Mouse (Mus musculus) right cerebral cortex, postnatal 14 days (tissue): ENCODE data around the gene Ubqln4.
A peak's percentile ranks its signal among the peaks of the same experiment; 100 is the strongest.

Experiments used
- DNase-seq: peaks from one replicate; pipeline ENCODE4 v3.0.0; 2022

Gene Ubqln4

GRCm38 (mm10) chr3:88526157-88527131, 27.1 kb upstream of the Ubqln4 start:
- peak; percentile 85 for DNase-seq

- no peak for DNase-seq
Observed at GRCm38 (mm10) chr3:88527565-88527964, 26.0 kb upstream of the Ubqln4 start.

DNA sequence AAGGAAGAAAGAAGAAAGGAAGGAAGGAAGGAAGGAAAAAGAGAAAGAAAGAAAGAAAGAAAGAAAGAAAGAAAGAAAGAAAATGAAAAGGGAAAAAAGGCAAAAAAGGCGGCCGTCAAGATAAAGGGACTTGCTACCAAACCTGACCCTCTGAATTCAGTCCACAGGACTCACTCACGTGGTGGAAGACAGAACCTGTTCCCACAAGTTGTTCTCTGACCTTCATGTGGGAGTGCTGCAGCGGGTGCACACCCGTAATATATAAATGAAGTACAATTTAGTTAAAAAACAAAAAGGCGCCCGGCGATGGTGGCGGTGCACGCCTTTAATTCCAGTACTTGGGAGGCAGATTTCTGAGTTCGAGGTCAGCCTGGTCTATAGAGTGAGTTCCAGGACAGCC, 24.9 kb upstream of the Ubqln4 start:
- no peak for DNase-seq

DNA sequence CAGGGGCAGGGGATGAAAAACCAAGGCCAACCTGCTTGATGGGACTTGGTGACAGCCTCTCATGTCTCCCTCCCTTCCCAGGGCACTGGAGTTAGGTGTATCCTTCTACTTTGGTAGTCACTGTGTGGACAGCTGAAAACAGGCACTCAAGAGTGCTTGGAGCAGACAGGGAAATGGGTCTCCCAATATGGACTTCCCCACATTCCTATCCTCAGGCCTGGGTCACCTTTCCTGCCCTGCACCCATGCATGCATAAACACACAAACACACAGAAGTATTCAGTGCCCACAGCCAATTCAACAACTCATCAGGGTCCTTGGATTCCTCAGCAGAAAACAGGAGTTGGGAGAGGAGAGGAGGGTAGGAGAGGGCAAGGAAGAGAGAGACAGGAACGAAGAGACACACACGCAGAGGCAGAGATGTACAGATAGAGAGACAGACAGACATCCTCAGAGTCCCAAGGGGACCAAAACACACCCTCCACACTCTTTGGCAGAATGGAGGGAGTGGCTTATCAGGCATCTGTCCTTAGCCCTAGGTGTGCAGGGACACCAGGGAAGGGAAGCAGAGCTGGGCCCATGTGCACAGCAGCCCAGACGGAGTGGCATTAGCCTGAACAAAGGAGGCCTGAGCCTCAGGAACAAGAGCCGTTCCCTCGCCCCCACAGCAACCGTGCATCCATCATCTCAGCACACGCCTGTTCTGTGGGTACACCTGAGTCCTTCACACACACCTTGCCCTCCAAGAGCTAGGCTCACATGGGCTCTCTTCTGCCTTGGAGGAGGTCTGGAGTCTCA, 24.2 kb upstream of the Ubqln4 start:
- DNase-seq = no peak

GRCm38 (mm10) chr3:88530082-88530864, 23.3 kb upstream of the Ubqln4 start:
- DNase-seq = no peak

GRCm38 (mm10) chr3:88531348-88532298, 21.9 kb upstream of the Ubqln4 start:
- DNase-seq = peak; percentile 86

DNA sequence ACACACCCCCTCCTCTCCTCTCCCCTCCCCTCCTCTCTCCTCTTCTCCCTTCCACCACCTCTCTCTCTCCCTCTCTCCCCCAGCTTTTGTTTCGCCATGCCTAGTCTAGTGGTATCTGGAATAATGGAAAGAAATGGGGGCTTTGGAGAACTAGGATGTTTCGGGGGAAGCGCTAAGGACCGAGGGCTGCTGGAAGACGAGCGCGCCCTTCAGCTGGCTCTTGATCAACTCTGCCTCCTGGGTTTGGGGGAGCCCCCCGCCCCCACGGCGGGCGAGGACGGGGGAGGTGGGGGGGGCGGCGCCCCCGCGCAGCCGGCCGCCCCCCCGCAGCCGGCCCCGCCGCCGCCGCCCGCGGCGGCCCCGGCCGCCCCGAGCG, 21.3 kb upstream of the Ubqln4 start, which contains the start of gene Mex3a:
Gene Mex3a, plus strand, starts transcription at position 97 of the 376 bp plus-strand sequence.
- no peak for DNase-seq

DNA sequence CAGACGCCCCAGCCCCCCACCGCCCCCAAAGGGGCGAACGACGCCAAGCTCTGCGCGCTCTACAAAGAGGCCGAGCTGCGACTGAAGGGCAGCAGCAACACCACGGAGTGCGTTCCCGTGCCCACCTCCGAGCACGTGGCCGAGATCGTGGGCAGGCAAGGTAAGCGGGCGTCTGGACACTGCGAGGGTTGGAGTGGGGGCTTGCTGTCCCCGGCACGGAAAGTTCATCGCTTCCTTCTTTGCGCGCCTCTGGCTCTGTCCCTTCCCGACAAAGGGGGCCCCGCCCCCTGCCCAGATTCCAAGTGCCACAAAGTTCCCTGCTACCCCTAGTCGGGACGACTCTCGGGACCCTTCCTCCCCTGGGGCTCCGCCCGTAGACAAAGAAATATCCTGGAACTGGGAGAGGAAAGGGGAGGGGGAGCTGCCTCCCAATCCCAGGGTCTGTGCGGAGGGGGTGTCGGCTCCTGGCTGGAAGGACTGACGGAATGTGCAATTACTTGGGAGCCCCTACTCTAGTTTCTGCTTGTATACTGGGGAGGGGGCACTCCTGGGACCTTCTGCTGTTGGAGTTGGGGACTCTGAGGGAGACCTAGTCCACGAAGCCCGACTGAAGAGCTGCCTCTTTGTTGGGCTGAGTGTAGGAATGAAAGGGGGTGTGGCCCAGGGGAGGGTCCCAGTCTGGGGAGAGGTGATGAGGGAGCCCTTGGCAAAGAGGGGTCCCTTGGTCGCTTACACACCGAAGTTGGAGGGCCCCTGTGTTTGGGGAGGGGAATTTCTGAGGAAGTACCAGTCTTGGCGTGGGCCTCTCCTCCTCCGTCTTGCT, 20.7 kb upstream of the Ubqln4 start:
- no peak for DNase-seq

DNA sequence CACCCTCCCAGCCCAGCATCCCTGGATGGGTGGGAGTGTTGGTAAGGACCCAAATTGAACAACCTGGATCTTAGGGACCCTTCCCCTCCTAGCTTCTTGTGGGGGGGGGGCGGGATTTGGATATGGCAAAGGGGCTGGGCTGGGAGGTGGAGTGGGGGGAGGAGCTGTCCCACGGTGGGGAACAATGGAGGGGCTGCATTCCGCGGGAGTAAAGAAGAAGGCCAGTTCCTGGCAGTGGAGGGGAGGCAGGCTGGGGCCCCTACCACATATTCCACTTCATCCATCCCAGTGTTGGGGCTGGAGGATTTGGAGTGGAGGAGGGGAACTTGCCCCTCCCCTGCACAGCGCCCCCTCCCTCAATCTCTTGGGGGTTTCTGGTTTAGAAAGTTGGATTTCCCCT, 19.9 kb upstream of the Ubqln4 start:
- DNase-seq = no peak

GRCm38 (mm10) chr3:88535005-88535404, 18.6 kb upstream of the Ubqln4 start:
- DNase-seq = no peak

DNA sequence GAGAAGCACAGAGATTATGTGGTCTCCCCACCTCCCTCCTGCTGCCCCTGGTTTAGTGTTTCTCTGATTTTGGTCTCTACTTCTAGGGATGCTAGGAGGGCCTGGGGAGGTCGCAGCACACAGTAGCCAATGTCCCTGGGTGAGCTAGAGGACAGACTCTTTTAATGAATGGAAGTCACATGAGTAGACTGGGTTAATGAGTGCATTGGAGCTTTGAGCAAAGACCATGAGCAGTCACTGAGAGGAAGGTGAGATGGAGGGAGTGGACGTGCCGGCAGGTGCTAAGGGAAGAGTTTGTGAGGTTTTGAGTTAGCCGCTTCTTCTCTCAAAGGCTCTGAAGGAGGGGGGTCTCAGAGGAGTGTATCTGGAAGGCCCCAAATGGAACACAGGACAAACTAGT, 18.0 kb upstream of the Ubqln4 start:
- DNase-seq = no peak

DNA sequence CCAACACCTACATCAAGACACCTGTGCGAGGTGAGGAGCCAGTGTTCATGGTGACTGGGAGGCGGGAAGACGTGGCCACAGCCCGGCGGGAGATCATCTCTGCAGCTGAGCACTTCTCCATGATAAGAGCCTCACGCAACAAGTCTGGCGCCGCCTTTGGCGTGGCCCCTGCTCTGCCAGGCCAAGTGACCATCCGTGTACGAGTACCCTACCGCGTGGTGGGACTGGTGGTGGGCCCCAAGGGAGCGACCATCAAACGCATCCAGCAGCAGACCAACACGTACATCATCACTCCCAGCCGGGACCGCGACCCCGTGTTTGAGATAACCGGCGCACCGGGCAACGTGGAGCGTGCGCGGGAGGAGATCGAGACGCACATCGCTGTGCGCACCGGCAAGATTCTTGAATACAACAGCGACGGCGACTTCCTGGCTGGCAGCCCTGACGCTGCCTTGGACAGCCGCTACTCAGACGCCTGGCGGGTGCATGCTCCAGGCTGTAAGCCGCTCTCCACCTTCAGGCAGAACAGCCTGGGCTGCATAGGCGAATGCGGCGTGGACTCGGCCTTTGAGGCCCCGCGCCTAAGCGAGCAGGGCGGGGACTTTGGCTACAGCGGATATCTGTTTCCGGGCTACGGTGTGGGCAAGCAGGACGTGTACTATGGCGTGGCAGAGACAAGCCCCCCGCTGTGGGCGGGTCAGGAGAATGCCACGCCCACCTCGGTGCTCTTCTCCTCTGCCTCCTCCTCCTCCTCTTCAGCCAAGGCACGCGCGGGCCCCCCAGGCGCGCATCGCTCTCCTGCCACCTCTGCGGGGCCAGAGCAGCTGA, 17.2 kb upstream of the Ubqln4 start:
- peak; percentile 69 for DNase-seq

DNA sequence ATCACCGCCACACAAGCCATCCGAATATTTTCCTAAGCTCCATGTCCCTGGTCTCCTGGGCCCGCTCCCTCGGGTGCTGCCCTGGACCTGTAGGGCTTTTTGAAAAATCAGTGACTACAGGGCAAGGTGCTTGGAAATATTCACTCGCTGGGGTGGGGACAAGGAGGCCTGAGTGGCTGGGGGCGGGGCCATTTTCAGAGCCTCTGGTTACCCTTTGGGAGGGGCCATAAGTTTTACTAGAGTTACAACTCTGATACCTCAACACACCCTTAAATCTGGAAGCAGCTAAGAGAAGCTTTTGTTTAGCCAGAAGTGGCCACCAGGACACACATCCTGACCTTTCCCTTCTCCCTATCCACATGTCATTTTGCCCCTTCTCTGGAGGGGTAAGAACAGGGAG, 16.4 kb upstream of the Ubqln4 start:
- no peak for DNase-seq

DNA sequence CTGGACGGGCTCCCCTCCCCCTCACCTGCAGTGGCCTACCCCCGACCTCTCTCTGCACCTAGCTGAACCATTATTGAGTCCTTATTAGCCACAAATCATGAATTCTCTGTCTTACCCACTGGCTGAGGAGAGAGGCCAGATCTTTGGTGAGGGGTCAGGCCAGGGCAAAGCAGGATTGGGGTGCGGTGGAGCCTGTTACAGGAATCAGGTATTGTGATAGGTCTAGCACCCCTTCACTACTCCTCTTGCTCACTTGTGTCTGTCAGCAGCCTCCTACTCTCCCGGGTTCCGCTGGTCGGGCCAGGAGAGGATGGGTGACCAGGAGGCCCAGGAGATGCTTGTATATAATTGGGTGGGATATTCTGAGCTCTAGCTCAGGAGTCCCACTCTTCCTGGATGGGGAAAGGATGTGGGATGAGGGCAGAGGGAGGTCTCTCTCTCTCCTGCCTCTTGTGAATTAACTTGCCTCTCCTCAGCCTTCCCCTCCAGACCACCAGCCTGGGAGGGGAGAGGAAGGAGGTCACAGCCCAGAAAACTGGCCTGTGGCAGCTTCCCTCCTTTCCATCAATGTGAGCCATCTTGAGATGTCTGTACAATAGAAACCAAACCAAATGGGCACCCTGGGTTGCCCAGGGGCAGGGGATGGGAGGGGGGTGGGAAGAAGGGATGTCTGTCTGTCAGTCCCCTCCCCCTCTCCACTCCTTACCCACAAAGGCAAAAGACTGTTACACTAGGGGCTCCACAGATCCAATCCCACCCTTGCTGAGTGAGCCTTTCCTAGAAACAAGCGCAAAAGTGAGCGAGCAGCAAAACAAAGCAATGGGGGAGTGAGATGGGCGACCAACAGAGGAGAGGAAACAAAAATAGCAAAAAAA, 15.1 kb upstream of the Ubqln4 start:
- DNase-seq = no peak

DNA sequence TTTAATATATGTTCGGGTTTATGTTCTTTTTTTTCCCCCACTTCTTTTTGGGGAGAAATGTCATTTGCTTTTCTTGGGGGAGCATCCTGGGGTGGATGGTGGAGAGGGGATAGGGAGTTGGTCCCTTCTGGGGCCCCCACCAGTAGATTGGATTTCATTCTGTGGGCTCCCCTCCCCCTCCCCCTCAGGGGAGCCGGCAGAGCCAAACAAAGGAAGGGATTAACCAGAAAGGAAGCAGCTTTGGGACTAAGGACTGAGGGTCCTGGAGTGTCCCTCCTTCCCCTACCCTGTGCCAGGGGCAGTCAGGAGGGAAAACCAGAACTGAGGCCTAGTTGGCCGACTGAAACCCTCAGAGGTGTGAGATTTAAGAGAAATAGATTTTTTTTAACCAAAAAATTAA, 14.2 kb upstream of the Ubqln4 start:
- DNase-seq = no peak

DNA sequence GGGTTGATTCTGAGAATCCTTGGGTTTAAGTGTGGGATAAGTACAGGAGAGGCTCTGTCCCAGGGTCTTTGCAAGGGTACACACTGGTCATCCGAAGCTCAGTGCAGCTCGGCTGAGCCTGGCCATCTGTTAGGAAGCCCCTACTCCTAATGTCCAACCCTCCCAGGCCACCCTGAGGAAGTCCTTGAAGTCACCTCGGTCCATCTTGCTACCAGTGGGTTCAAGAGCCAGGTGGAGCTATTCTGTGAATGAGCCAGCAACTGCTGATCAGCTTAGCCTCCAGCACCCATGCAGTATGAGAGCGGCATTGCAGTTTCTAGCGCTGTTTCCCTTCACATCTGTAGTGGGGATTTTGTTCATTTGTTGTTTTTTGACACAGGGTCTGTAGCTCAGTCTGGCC, 13.5 kb upstream of the Ubqln4 start:
- DNase-seq = no peak

GRCm38 (mm10) chr3:88541622-88542401, 11.7 kb upstream of the Ubqln4 start:
- no peak for DNase-seq

DNA sequence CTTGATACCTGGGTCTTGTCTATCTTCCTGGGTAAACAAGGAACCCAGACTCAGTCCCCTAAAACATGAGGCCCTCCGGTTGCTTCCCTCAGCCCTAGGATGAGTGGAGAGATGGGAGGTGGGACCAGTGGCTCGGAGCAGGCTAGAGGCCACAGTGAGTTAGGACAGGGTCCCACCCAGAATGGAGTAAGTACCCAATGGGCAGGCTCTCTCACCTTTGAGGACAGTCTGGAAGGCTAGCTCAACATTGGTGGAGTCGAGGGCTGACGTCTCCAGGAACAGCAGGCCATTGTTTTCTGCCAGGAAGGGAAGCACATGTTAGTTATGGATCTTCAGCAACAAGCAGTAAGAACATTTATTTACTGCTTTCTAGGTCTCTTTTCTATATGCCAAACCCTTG, 11.1 kb upstream of the Ubqln4 start:
- no peak for DNase-seq
